Mouse (Mus musculus): ENCODE results near the gene Il17rb. TPM values are rescaled to one million over a fixed set of nuclear protein-coding genes. Genes with fewer than 3 reads are reported as not detected.

Il17rb gene
- polyA plus RNA-seq, 1 experiment from 2014 or later: 0.94 TPM

DNA sequence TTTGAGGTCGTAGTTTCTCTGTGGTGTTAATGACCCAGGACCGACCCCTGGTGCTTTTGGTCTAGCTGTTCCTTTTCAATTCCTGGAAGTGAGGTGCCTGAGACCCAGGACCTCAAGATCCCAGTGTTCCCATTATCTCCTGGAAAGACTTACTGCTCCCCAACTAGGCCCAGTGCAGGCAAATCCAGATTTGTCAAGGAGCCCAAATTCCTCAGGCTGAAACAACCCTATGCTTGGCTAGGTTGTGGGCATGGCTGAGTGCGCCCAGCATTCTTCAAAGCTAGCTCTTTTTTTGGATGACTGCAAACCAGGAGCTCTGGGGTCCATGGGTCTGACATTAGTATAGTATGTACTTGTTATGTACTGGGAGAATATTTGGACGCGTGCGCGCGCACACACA lies 10.7 kb upstream of the Il17rb start:
- no peak for DNase-seq (ENCODE audit: low spot score)
- WGBS: 92% methylated on average over 8 of the region's 8 CpGs
- H3K27me3 ChIP-seq (replicated peaks; ENCODE audit: control insufficient read depth, insufficient read depth, low read length): no peaks in the 10 kb centered on the region

DNA sequence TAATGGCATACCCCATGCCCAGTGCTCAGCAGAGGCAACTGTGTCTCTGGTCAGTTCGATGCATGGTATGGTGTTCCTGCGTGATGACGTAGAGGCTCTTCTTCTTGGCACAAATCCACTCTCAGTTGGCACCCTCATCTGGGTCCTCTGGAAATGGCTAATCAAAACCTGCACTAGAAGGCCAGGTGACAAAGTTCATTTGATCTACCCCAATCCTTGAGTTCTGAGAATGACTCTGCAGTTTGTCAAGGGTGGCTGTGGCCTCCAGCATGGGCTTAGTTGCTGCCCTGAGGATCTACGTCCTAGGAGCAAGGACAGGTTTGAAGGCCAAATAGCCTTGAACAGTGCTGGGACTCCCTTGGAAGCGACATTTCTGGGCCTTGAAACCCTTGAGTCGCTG lies 10.2 kb upstream of the Il17rb start:
- H3K27me3 ChIP-seq (replicated peaks; ENCODE audit: control insufficient read depth, insufficient read depth, low read length): no peaks in the 10 kb centered on the region
- H3K36me3 ChIP-seq (ENCODE audit: control insufficient read depth, insufficient read depth, low read length): no peaks in the 10 kb centered on the region
- no peak for DNase-seq (ENCODE audit: low spot score)
- H3K27ac ChIP-seq (ENCODE audit: low read depth, low read length): no peak overlapping the region
- H3K9ac ChIP-seq (ENCODE audit: low read length): no peak overlapping the region
- no peak overlapping the region for H3K4me2 ChIP-seq (ENCODE audit: low read length)
- H3K4me1 ChIP-seq (ENCODE audit: control insufficient read depth, insufficient read depth, low read length): no peaks in the 10 kb centered on the region
- H3K4me3 ChIP-seq (ENCODE audit: low read depth, low read length): no peak overlapping the region
- ATAC-seq: no peak
- H3K9me3 ChIP-seq (replicated peaks; ENCODE audit: control insufficient read depth, low read length): no peaks in the 10 kb centered on the region
- WGBS: 91% methylated on average over 6 of the region's 6 CpGs

More for the DNA sequence above, 10.7 kb upstream of the Il17rb start:
- Histone ChIP-seq H3K4me2 (ENCODE audit: low read length) (no peak overlapping the region), H3K9ac (ENCODE audit: low read length) (no peak overlapping the region), H3K27ac (ENCODE audit: low read depth, low read length) (no peak overlapping the region), H3K36me3 (ENCODE audit: control insufficient read depth, insufficient read depth, low read length) (no peaks in the 10 kb centered on the region), H3K4me1 (ENCODE audit: control insufficient read depth, insufficient read depth, low read length) (no peaks in the 10 kb centered on the region), H3K4me3 (ENCODE audit: low read depth, low read length) (no peak overlapping the region), H3K9me3 (replicated peaks; ENCODE audit: control insufficient read depth, low read length) (no peaks in the 10 kb centered on the region)
- ATAC-seq: no peak

DNA sequence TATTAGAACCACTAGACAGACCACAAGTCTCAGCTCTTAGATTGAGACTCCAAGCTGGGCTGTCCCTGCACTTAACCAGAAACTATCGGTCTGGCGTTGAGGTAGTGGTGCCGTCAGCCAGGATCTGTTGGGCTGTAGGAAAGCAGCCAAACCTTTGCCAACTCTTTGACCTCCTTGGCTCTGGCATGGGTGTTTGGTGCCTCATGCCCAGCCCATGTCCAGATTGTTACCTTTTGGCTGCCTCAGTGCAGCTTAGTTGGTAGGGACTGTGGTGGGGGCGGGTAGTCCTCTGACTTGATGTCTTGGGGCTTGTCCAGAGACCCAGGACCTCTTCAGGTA lies 9.7 kb upstream of the Il17rb start:
- WGBS: 93% methylated on average over 4 of the region's 4 CpGs
- Histone ChIP-seq H3K9me3 (replicated peaks; ENCODE audit: control insufficient read depth, low read length) (no peaks in the 10 kb centered on the region), H3K4me3 (ENCODE audit: low read depth, low read length) (no peak overlapping the region), H3K9ac (ENCODE audit: low read length) (no peak overlapping the region), H3K4me1 (ENCODE audit: control insufficient read depth, insufficient read depth, low read length) (no peaks in the 10 kb centered on the region), H3K27me3 (replicated peaks; ENCODE audit: control insufficient read depth, insufficient read depth, low read length) (no peaks in the 10 kb centered on the region), H3K4me2 (ENCODE audit: low read length) (no peak overlapping the region), H3K36me3 (ENCODE audit: control insufficient read depth, insufficient read depth, low read length) (no peaks in the 10 kb centered on the region), H3K27ac (ENCODE audit: low read depth, low read length) (no peak overlapping the region)
- no peak for ATAC-seq
- DNase-seq (ENCODE audit: low spot score): no peak

DNA sequence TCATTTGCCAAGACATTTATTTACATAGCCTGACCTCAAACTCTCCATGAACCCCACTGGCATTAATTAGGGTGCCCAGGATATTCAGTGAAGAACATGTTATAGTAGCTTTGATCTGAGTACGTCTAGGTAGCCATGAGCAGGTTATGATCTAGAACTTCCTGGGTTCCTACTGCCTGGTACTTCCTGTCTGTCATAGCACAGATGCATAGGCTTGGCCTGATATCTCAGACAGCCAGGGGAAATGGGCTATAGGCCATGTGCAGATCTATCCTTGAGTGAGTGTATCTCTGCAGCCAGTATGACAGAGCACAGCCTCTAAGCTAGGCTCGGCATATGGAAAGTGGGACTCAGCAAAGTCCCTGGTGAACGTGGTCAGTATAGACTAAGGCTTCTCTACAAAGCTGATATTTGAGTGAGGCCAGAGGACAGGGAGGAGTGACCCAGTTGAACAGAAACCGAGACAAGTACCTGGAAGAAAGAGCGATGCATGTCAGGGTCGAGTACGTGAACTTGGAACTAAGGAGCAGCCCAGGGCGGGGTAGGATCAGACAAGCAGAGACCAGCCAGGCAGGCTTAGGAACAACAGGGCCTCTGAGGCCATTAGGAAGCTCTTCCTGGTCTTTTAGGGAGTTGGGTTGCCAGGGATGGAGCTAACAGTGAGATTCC lies 9.2 kb upstream of the Il17rb start:
- DNase-seq (ENCODE audit: low spot score) (no peak), ATAC-seq (no peak)
- Histone ChIP-seq H3K4me1 (ENCODE audit: control insufficient read depth, insufficient read depth, low read length) (no peaks in the 10 kb centered on the region), H3K4me2 (ENCODE audit: low read length) (no peak overlapping the region), H3K27ac (ENCODE audit: low read depth, low read length) (no peak overlapping the region), H3K4me3 (ENCODE audit: low read depth, low read length) (no peak overlapping the region), H3K9ac (ENCODE audit: low read length) (no peak overlapping the region), H3K36me3 (ENCODE audit: control insufficient read depth, insufficient read depth, low read length) (no peaks in the 10 kb centered on the region), H3K27me3 (replicated peaks; ENCODE audit: control insufficient read depth, insufficient read depth, low read length) (no peaks in the 10 kb centered on the region), H3K9me3 (replicated peaks; ENCODE audit: control insufficient read depth, low read length) (no peaks in the 10 kb centered on the region)
- WGBS: 92% methylated on average over 8 of the region's 8 CpGs

DNA sequence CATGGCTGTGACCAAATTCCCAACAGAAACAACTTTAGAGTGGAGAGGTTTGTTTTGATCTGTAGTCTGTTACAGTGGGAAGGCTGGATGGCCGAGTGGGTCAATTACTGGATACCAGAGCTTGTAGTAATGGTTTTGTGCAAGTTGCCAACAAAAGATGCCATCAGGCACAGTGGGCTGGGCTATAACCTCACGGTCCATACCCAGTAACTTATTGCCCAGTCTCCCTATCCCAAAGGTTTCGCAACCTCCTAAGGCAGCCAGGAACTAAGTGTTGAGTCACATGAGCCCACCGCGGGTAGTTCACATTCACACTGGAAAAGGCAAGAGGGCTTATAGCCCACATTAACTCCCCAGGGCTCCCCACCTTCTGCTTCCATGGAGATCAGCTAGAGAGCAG lies 8.0 kb upstream of the Il17rb start:
- DNase-seq (ENCODE audit: low spot score): no peak
- H3K9me3 ChIP-seq (replicated peaks; ENCODE audit: control insufficient read depth, low read length): no peaks in the 10 kb centered on the region

DNA sequence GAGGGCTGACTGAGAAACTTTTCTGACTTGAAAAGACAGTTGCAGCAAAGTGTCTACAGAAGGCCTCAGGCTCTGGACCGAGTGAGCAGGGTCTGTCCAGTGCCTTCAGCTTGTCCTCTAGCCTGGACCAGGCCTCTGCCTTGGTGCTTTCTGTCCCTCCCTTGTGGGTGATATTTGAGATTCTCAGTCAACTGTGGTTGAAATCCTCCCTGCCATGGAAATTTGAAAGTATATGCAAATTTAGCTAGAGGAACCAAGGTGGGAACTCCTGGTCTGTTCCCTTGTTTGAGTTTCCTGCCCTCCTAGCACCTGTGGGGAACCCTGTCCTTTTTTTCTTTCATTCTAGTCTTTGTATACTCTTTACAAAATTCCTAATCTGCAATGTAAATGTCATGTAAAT lies 6.3 kb upstream of the Il17rb start:
- H3K27me3 ChIP-seq (replicated peaks; ENCODE audit: control insufficient read depth, insufficient read depth, low read length): no peaks in the 10 kb centered on the region
- H3K4me2 ChIP-seq (ENCODE audit: low read length): no peak overlapping the region
- peaks cover under 1% of the 10 kb centered on the region; the same call in 1 of the 2 replicates for H3K4me1 ChIP-seq (ENCODE audit: control insufficient read depth, insufficient read depth, low read length)
- no peak overlapping the region for H3K4me3 ChIP-seq (ENCODE audit: low read depth, low read length)
- no peak overlapping the region for H3K27ac ChIP-seq (ENCODE audit: low read depth, low read length)
- ATAC-seq: no peak
- H3K9ac ChIP-seq (ENCODE audit: low read length): no peak overlapping the region
- no peaks in the 10 kb centered on the region for H3K36me3 ChIP-seq (ENCODE audit: control insufficient read depth, insufficient read depth, low read length)
- DNase-seq (ENCODE audit: low spot score): no peak
- H3K9me3 ChIP-seq (replicated peaks; ENCODE audit: control insufficient read depth, low read length): no peaks in the 10 kb centered on the region
- WGBS: 55% methylated on average over 1 of the region's 1 CpGs

More for the DNA sequence above, 8.0 kb upstream of the Il17rb start:
- H3K36me3 ChIP-seq (ENCODE audit: control insufficient read depth, insufficient read depth, low read length): no peaks in the 10 kb centered on the region
- H3K27ac ChIP-seq (ENCODE audit: low read depth, low read length): no peak overlapping the region
- H3K27me3 ChIP-seq (replicated peaks; ENCODE audit: control insufficient read depth, insufficient read depth, low read length): no peaks in the 10 kb centered on the region
- H3K9ac ChIP-seq (ENCODE audit: low read length): no peak overlapping the region
- 92% methylated on average over 5 of the region's 5 CpGs for WGBS
- H3K4me3 ChIP-seq (ENCODE audit: low read depth, low read length): no peak overlapping the region
- ATAC-seq: no peak
- H3K4me1 ChIP-seq (ENCODE audit: control insufficient read depth, insufficient read depth, low read length): no peaks in the 10 kb centered on the region
- no peak overlapping the region for H3K4me2 ChIP-seq (ENCODE audit: low read length)

DNA sequence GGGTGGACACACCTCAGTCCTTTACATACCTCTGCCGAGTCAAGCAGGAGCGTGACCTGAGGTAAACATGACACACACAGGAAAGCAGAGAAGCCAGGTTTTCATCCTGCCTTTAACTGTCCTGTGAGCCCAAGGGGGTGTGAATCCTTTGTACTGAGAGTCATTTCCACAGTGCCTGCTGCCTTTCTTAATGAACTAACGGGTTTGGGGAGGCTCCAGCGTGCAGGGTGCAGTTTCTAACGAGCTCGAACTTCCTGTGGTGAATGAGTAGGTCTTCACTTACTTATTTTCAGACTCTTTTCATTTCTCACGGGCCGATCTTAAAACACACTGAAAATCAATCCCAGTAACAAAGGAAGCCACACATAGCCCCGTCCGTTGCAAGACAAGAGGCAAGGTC lies 5.8 kb upstream of the Il17rb start:
- ATAC-seq: no peak
- Histone ChIP-seq H3K9ac (ENCODE audit: low read length) (no peak overlapping the region), H3K4me3 (ENCODE audit: low read depth, low read length) (no peak overlapping the region), H3K27me3 (replicated peaks; ENCODE audit: control insufficient read depth, insufficient read depth, low read length) (no peaks in the 10 kb centered on the region; the same call in 1 of the 2 replicates), H3K9me3 (replicated peaks; ENCODE audit: control insufficient read depth, low read length) (no peaks in the 10 kb centered on the region), H3K27ac (ENCODE audit: low read depth, low read length) (no peak overlapping the region), H3K36me3 (ENCODE audit: control insufficient read depth, insufficient read depth, low read length) (no peaks in the 10 kb centered on the region), H3K4me2 (ENCODE audit: low read length) (no peak overlapping the region), H3K4me1 (ENCODE audit: control insufficient read depth, insufficient read depth, low read length) (peaks cover 3% of the 10 kb centered on the region; the same call in 1 of the 2 replicates)
- WGBS: 28% methylated on average over 10 of the region's 10 CpGs
- DNase-seq (ENCODE audit: low spot score): no peak

DNA sequence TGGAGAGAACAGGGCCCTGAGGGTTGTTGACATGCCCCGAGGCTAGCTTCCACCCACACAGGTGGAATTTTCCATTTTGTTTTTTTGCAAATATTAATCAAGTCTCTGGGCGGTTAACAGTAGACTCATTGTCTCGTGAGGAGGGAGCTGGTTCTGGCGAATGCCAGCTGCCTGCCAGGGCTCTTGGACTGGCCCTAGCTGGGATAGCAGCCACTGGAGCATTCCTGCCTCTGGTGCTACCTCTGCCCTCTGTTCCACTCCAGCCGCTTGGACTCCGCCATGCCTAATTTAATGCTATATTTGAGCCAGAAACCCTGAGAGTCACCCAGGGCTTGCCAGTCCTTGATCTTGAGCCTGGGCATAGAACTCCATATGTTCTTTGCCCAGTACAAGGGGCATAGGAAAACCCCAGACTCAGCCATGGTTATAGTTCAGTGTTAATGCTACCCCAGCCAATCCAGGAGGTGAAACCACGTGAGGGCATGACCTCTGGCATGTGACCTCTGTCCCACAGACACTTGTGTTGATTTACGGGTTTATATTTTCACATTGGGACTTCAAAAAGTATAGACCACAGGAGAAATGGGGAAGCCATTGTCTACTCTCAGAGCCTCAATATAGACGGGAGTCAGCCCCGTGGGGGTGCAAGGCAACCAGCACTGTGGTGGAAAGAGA lies 3.3 kb upstream of the Il17rb start:
- 78% methylated on average over 10 of the region's 10 CpGs for WGBS
- ATAC-seq: no peak
- H3K4me1 ChIP-seq (ENCODE audit: control insufficient read depth, insufficient read depth, low read length): peaks cover 9% of the 10 kb centered on the region; the same call in 1 of the 2 replicates
- no peak overlapping the region for H3K4me3 ChIP-seq (ENCODE audit: low read depth, low read length)
- H3K9ac ChIP-seq (ENCODE audit: low read length): no peak overlapping the region
- peaks cover 6% of the 10 kb centered on the region for H3K27me3 ChIP-seq (replicated peaks; ENCODE audit: control insufficient read depth, insufficient read depth, low read length)
- H3K36me3 ChIP-seq (ENCODE audit: control insufficient read depth, insufficient read depth, low read length): no peaks in the 10 kb centered on the region
- H3K4me2 ChIP-seq (ENCODE audit: low read length): no peak overlapping the region
- no peak overlapping the region for H3K27ac ChIP-seq (ENCODE audit: low read depth, low read length)
- no peaks in the 10 kb centered on the region for H3K9me3 ChIP-seq (replicated peaks; ENCODE audit: control insufficient read depth, low read length)
- DNase-seq (ENCODE audit: low spot score): peak; percentile 30

DNA sequence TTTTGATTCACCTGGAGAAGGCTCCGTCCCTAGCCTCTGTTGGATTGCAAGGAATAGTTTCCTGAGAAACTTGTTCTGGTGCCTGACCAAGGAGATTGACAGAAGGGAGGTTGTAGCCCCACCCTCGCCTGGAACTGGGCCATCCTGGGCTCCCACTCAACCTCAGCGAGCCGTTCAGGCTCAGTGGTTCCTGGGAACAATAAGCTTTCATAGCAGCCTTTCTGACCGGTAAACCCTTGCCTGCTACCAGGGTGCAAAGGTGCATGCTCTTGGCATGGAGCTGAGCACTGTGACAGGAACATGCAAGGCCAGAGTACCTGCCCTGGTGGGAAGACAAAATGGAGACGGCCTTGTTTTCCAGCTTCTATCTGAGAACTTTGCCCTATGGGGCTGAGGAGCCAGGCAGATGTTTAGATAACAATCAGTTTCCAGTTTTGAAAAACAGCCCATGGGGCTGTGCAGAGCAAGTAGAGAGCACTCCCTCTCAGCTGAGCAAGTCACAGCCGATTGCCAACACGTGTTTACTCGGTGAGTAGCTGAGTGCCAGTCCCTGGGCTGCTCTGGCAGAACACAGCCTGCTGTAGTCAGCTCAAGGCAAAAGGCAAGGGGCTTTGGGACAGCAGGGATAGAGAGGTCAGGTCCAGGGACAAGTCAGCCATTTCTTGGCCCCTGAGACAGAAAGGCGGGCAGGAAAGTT lies 1.3 kb upstream of the Il17rb start:
- Histone ChIP-seq H3K9ac (ENCODE audit: low read length) (no peak overlapping the region), H3K27ac (ENCODE audit: low read depth, low read length) (no peak overlapping the region), H3K9me3 (replicated peaks; ENCODE audit: control insufficient read depth, low read length) (no peaks in the 10 kb centered on the region), H3K4me2 (ENCODE audit: low read length) (no peak overlapping the region), H3K27me3 (replicated peaks; ENCODE audit: control insufficient read depth, insufficient read depth, low read length) (peaks cover 6% of the 10 kb centered on the region), H3K36me3 (ENCODE audit: control insufficient read depth, insufficient read depth, low read length) (no peaks in the 10 kb centered on the region), H3K4me1 (ENCODE audit: control insufficient read depth, insufficient read depth, low read length) (peaks cover 9% of the 10 kb centered on the region; the same call in 1 of the 2 replicates), H3K4me3 (ENCODE audit: low read depth, low read length) (no peak overlapping the region)
- peak; percentile 35; the same call in 1 of the 2 replicates for ATAC-seq
- WGBS: 62% methylated on average over 10 of the region's 10 CpGs
- peak; percentile 60 for DNase-seq (ENCODE audit: low spot score)
